Mouse (Mus musculus) bone marrow macrophage, adult 2 months (primary cell): ENCODE measurements around the gene Foxm1.

Experiments used
- CTCF ChIP-seq: IDR thresholded peaks from 2 replicates; pipeline ENCODE4 v1.5.1; 2012; ENCODE audit warnings: low read depth, mild to moderate bottlenecking, low read length, moderate library complexity
- POLR2A ChIP-seq: IDR thresholded peaks from 2 replicates; pipeline ENCODE4 v1.6.1; 2012; ENCODE audit warnings: mild to moderate bottlenecking, low read depth, low read length, borderline replicate concordance

DNA sequence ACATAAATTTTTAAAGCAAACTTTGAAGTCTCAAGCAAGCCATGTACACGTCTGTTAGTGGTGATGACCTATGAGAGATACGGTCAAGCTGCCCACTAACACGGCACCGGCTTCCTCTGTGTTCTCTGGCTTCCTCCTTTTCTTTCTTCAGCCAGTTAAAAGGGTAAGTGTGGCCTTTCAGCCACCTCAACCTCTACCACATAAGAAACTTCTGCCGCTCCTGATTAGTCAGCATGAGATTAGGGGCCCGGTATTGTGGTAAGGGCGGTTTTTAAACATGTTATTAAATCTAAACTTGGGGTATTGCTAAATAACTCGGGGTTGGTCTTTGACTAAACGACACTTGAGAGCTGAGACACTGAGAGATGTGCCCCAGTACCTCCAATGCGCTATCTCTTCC lies 17.1 kb upstream of the Foxm1 start:
- TF ChIP-seq POLR2A (no peak), CTCF (no peak)
